Mouse (Mus musculus): ENCODE measurements around the gene Trak1. TPM values are rescaled to one million over a fixed set of nuclear protein-coding genes. Genes with fewer than 3 reads are reported as not detected.

Trak1 gene
- polyA plus RNA-seq, 1 experiment from 2014 or later: 4.2 TPM

DNA sequence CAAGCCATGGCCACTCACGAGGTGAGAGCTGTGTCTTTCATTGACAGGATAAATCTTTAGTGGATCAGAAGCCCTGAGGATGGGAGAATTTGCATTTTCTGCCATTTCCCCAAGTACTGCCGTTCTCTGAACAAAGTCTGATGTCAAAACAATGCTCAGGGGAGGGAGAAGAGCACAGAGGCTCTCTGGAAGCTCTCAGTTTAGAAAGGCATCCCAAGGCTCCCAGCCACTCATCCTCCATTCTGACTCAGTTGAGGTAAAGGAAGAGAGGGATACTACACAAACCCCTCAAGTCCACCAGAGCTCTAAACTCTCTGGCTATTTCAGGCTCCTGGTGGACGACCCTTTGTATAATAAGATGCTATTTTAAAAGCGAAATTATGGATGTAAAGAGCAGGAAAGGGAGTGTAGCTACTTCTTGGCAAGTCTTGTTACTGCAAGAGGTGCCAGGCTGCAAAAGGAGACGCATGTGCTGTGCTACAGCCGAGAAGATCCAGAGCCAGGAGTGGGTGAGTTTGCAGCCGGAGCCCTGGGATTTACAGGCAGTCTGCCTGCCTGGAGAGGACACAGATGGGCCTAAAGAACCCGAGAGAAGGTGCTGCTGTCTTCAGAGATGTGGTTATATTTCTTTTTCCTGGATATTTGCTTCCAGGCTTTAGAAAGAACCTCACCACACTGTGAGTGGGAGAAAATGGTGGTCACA, 209.3 kb downstream of the Trak1 start:
- Histone ChIP-seq H3K9ac (no peak overlapping the region), H3K27me3 (no peaks in the 10 kb centered on the region), H3K4me2 (no peak overlapping the region), H3K36me3 (replicated peaks) (no peaks in the 10 kb centered on the region), H3K4me1 (replicated peaks) (no peaks in the 10 kb centered on the region), H3K9me3 (replicated peaks) (no peaks in the 10 kb centered on the region), H3K4me3 (replicated peaks) (no peak overlapping the region), H3K27ac (replicated peaks) (no peak overlapping the region)
- 39% methylated on average over 8 of the region's 8 CpGs for WGBS (ENCODE audit: insufficient replicate concordance)
- ATAC-seq (ENCODE audit: insufficient read depth): no peak

DNA sequence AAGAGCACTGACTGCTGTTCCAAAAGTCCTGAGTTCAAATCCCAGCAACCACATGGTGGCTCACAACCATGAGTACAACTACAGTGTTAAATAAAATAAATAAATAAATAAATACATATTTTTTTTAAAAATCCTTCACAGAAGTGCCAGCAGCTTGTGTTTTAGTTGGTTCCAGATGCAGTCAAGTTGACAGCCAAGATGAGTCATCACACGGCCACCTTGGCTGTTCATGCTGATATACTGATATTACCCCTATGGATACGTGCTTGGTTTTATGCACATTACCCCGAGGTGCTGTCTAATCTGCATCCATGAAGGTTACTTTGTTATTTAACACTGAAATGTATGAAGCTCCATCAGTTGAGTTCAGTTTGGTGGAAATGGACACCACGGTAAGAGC, 214.6 kb downstream of the Trak1 start:
- ATAC-seq (ENCODE audit: insufficient read depth): no peak
- no peak overlapping the region for H3K4me2 ChIP-seq
- 55% methylated on average over 4 of the region's 4 CpGs for WGBS (ENCODE audit: insufficient replicate concordance)
- H3K27me3 ChIP-seq: no peaks in the 10 kb centered on the region
- no peaks in the 10 kb centered on the region for H3K36me3 ChIP-seq (replicated peaks)
- H3K4me3 ChIP-seq (replicated peaks): no peak overlapping the region
- H3K9ac ChIP-seq: no peak overlapping the region
- H3K27ac ChIP-seq (replicated peaks): no peak overlapping the region
- H3K4me1 ChIP-seq (replicated peaks): no peaks in the 10 kb centered on the region
- H3K9me3 ChIP-seq (replicated peaks): no peaks in the 10 kb centered on the region

DNA sequence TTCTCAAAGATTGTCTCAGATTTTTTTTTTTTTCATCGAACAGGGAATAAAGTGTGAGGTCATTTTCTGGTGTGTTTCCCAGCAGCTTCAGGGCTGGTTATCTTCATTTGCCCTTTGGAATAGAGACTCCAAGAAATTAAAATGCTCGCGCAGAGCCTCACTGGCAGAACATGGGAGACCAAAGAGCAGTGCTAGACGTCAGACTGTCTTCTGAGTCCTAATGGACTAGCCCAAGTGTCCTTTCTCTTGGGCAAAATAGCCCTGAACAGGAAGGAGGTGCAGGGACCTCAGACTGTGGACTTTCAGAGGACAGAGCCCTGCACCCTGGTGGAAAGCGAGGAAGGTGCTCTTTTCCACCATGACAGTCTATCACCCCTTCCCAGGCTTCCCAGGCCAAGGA, 217.2 kb downstream of the Trak1 start:
- no peaks in the 10 kb centered on the region for H3K36me3 ChIP-seq (replicated peaks)
- H3K27me3 ChIP-seq: no peaks in the 10 kb centered on the region
- no peak overlapping the region for H3K9ac ChIP-seq
- no peak for ATAC-seq (ENCODE audit: insufficient read depth)
- H3K4me1 ChIP-seq (replicated peaks): no peaks in the 10 kb centered on the region
- WGBS (ENCODE audit: insufficient replicate concordance): 57% methylated on average over 5 of the region's 5 CpGs
- H3K4me2 ChIP-seq: no peak overlapping the region
- no peaks in the 10 kb centered on the region for H3K9me3 ChIP-seq (replicated peaks)
- no peak overlapping the region for H3K4me3 ChIP-seq (replicated peaks)
- no peak overlapping the region for H3K27ac ChIP-seq (replicated peaks)

DNA sequence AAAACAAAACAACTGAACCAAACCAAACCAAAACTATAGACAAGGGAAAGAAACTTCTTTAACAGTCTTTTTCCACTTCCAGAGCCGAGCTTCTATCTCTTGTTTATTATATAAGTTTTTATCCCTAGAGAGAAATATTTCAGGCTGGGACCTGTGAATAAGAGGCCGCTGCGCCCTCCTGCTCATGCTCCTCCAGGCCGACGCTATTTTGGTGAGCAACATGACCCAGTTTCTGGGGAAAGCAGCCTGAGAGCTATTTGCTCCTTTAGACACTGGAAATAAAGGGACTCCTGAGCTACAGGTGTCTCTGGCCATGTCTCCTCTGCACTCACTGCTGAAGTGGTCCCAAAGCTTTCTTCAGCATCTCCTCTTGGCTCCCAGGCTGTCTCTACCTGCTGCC, 222.7 kb downstream of the Trak1 start:
- WGBS (ENCODE audit: insufficient replicate concordance): 70% methylated on average over 5 of the region's 5 CpGs
- Histone ChIP-seq H3K4me1 (replicated peaks) (no peaks in the 10 kb centered on the region), H3K9ac (no peak overlapping the region), H3K9me3 (replicated peaks) (no peaks in the 10 kb centered on the region), H3K27me3 (no peaks in the 10 kb centered on the region), H3K4me2 (no peak overlapping the region), H3K27ac (replicated peaks) (no peak overlapping the region), H3K36me3 (replicated peaks) (no peaks in the 10 kb centered on the region), H3K4me3 (replicated peaks) (no peak overlapping the region)
- ATAC-seq (ENCODE audit: insufficient read depth): no peak

Other genes with a start within 250 kb of the Trak1 start
- 32.4 and 32.8 TPM in 2 replicates for gene Ulk4, start 20.3 kb upstream of the Trak1 start, polyA plus RNA-seq (2015; fragmentation: Nextera tagmentation; extraction: Ambion mirVana)
- gene Cck, start 198.2 kb downstream of the Trak1 start, polyA plus RNA-seq (2015; fragmentation: Nextera tagmentation; extraction: Ambion mirVana): 0.17 and 0.32 TPM in 2 replicates